Mouse (Mus musculus): ENCODE measurements at regions not wholly inside any gene's neighbourhood (a gene's known extent, or its start where the extent isn't known, plus 50 kb on each side); places are given as distances from the start of the nearest gene placed in this dataset.

- TF ChIP-seq CTCF (IDR thresholded peaks at IDR 0.05; ENCODE audit: extremely low read depth, insufficient read depth, low read length) = no peak
- TF ChIP-seq POLR2A (IDR thresholded peaks at IDR 0.05; ENCODE audit: extremely low read depth, insufficient read depth, low read length) = no peak
These were observed 1539.2 kb upstream of the Slc10a2 start for GRCm38 (mm10) chr8:6644396-6644795.

All from cortical plate, adult 2 months (tissue).